Mouse (Mus musculus): ENCODE results near the gene Parva. TPM values are rescaled to one million over a fixed set of nuclear protein-coding genes. Genes with fewer than 3 reads are reported as not detected.

The Parva gene
- total RNA-seq, 2 experiments from 2014 or later: 48.0 to 51.9 TPM

DNA sequence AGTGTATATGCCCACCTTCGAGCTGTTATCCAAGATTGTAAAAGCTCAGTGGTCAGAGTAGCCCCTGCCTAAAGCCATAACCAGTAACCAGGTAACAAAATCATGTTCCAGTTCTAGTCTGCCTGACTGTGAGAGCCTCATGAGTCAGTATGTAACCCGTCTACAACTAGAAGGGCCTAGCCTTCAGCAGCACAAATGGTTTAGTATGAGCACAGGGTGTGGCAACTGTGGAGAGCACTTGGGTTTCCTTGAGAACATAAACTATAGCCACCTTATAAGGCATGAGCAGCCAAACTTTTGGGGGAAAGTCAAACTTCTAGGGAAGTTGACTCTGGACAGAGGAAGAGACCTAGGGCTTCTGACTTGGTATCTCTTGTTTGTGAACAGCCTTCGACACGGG, 139.7 kb downstream of the Parva start:
- no peak for DNase-seq (ENCODE audit: low spot score in 2 of 2)
- intact Hi-C loops (cut with DNase I): no loop called here

DNA sequence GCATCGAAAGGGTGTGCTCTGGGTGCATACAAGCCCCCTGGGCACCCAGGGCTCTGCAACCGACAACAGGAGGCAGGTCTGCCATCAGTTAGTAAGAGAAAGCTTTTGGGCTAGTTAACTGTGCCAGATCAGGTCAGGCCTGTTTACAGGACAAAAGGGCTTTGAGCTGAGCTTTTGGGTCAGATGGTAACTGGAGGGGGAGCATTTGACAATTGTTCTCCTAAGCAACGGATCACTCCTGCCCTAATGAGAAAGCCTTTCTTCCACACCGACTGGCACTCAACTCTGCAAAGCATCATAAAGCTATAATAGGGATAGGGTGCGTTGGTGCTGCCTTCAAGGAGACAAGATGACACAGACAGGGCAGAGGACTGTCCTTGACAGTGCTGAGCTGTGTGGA, 141.7 kb downstream of the Parva start:
- DNase-seq (ENCODE audit: low spot score in 2 of 2): no peak
- intact Hi-C loops (cut with DNase I): no loop called here

- DNase-seq (ENCODE audit: low spot score in 2 of 2): no peak
- intact Hi-C loops (cut with DNase I): no loop called here
These were observed 154.3 kb downstream of the Parva start for GRCm38 (mm10) chr7:112581621-112582020.

DNA sequence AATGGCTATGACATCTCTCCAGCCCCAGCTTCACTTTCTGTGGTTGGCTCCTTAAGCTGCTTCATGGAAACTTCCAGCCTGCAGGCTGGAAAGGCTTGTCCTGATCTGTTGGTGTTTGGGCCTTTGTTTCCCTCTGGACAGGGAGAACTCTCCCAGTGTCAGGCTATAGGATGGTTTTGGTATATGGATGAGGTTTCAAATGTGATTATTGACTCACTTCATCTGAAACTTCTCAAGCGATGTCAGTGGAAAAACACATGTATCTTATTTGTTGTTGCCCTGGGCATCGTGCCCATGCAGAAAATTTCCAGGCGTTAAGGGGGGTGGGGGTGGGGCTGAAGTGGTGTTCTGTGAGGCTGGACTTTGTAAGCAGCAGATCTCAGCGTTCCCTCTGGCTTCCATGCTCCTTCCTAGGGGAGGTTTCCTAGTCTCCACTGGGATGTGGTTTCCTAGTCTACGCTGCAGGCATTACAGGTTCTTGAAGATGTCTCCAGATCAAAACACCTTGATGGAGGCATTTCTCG, 155.6 kb downstream of the Parva start:
- DNase-seq (ENCODE audit: low spot score in 2 of 2): no peak
- intact Hi-C loops (cut with DNase I): no loop called here

- intact Hi-C loops (cut with DNase I): no loop called here
- no peak for DNase-seq (ENCODE audit: low spot score in 2 of 2)
These were observed 160.1 kb downstream of the Parva start for GRCm38 (mm10) chr7:112587449-112587848.

DNA sequence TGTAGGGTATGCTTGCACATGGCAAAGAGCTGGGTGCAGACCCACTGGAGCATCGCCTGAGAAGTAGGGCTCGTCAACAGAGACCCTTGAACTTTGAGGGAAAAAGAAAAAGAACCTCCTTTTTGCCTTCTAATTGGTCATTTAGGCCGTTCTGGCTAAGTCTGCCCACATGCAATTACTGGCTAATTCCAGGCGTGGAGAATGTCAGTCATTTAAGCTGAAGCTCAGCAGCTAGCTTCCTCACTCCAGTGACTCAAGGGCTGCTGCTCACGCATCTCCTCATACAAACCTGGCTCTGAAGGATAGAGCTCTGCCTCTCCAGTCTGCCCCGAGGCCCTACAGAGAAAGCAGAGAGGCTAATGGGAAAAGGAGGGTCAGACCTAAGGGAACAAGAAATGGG, 162.2 kb downstream of the Parva start:
- intact Hi-C loops (cut with DNase I): no loop called here
- DNase-seq (ENCODE audit: low spot score in 2 of 2): no peak

DNA sequence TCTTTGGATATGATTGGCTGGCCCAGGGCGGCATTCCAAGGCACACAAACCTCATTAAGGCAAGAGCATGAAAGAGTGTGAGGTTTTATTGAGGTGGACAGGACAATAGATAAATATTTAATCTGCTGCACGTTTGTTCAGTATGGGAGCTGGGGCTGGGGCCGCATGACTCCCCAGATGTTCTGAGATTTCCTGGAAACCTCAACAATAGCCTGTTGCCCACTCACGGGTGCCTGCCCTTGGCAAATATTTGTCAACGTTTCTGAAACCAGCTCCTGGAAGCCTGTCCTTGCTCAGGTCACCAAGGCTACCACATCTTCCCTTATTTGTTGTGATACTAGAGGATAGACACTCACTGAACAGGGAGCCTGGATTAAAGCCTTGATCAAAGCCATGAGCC, 166.3 kb downstream of the Parva start:
- intact Hi-C loops (cut with DNase I): no loop called here
- no peak for DNase-seq (ENCODE audit: low spot score in 2 of 2)

- no peak for DNase-seq (ENCODE audit: low spot score in 2 of 2)
- intact Hi-C loops (cut with DNase I): no loop called here
These were observed 168.0 kb downstream of the Parva start for GRCm38 (mm10) chr7:112595226-112595850.

GRCm38 (mm10) chr7:112599650-112600049, 172.3 kb downstream of the Parva start:
- DNase-seq (ENCODE audit: low spot score in 2 of 2): no peak
- intact Hi-C loops (cut with DNase I): no loop called here

- intact Hi-C loops (cut with DNase I): no loop called here
- DNase-seq (ENCODE audit: low spot score in 2 of 2): no peak
These were observed 172.9 kb downstream of the Parva start for GRCm38 (mm10) chr7:112600163-112600562.

- no peak for DNase-seq (ENCODE audit: low spot score in 2 of 2)
- intact Hi-C loops (cut with DNase I): no loop called here
These were observed 175.7 kb downstream of the Parva start for GRCm38 (mm10) chr7:112602966-112603365.

DNA sequence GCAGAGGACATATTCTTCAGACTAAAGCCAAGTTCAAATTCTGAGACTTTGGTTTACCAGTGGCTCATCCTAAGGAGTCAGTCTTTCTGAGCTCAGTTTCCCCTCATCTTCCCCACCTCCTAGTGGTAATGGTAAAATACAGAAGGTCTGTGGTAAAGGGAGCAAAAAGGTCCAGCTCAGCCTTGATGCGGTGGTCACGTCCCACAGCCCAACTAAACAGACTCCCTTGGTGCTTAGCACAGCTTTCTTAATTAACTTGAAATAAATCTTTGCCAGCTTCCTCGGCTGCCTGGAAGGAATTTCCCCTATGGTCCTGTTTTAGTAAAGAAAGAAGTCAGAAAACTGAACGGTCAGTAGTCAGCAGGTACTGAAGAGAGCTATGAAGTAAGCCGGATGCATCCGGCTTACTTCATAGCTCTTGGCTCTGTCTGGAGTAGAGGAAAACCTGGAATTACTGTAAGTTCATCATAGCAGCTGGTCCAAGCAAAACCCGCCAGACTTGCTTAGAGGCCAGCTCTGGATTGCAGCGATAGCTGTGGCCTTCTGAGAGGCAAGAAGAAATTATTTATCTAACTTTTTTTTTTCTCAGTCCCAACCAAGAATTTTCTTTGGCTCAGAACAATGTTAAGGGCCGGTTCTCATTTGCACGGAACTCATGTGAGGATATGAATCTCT, 176.3 kb downstream of the Parva start:
- intact Hi-C loops (cut with DNase I): no loop called here
- DNase-seq (ENCODE audit: low spot score in 2 of 2): no peak

- intact Hi-C loops (cut with DNase I): no loop called here
- DNase-seq (ENCODE audit: low spot score in 2 of 2): no peak
These were observed 176.9 kb downstream of the Parva start for GRCm38 (mm10) chr7:112604209-112604608.

DNA sequence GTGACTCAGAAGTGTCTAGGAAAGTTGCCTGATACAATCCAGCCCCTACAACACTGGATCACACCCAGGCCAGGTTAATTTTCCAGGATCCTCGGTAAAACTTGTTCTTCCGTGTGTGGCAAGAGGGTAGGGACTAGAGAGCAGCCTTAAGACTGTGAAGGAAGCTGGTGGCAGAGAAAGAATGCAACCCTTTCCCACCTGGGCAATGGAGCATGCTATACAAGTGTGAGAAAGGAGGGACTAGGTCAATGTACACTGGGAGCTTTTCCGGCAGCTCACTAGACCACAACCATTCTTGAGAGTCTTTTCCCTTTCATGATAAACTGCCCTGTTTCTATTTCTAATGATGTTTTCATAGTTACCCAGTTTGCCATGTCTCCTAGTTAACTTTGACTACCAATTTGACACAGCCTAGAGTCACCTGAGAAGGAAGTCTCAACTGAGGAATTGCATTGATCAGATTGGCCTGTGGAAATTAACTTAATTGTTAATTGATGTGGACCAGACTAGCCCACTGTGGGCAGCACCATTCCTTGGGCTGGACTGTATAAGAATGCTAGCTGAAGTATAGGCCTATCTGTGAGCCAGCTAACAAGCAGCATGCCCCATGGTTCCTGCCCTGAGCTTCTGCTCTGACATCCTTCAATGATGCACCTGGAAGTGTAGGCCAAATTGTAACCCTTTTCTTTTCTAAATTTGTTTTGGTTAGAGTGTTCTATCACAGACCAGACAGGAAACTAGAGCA, 186.9 kb downstream of the Parva start:
- intact Hi-C loops (cut with DNase I): no loop called here
- DNase-seq (ENCODE audit: low spot score in 2 of 2): no peak

DNA sequence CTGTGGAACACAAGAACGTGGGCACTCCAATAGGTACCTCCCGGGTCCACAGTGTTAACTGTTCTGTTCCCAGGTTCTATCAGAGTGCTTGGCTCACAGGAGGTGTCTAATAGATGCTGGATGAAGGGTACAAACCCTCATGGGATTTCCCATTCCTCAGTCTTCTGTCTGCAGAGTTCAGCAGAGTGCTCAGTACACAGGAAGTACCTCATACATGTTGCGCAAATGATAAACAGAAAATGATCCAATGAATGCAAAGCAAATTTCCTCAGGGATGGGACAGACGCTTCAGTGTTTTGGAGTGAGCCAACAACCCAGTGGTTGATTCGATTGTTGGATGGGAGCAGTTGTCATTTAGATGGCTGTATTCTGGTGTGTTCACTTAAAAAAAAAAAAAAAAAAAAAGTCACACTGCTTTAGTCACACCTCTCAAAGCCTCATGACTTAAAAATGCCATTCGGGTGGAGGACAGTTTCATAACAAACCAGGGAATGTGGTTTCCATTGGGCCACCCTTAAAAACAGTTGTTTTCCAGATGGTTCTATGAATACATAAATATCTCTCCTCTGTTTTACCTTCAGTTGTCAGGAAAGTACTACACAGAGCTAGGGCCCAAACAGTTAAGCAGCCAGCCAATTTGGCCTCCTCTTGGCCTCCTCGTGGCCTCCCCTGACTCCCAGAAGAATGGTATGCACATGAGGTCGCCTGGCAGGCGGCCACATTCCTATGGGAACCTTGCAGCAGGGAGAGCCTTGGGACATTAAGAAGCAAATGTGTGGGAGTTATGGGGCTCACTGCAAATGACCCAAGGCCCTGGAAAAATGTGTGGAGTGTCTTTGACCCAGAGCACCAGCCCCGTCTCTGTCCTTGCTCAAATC, 187.7 kb downstream of the Parva start:
- intact Hi-C loops (cut with DNase I): no loop called here
- DNase-seq (ENCODE audit: low spot score in 2 of 2): no peak

DNA sequence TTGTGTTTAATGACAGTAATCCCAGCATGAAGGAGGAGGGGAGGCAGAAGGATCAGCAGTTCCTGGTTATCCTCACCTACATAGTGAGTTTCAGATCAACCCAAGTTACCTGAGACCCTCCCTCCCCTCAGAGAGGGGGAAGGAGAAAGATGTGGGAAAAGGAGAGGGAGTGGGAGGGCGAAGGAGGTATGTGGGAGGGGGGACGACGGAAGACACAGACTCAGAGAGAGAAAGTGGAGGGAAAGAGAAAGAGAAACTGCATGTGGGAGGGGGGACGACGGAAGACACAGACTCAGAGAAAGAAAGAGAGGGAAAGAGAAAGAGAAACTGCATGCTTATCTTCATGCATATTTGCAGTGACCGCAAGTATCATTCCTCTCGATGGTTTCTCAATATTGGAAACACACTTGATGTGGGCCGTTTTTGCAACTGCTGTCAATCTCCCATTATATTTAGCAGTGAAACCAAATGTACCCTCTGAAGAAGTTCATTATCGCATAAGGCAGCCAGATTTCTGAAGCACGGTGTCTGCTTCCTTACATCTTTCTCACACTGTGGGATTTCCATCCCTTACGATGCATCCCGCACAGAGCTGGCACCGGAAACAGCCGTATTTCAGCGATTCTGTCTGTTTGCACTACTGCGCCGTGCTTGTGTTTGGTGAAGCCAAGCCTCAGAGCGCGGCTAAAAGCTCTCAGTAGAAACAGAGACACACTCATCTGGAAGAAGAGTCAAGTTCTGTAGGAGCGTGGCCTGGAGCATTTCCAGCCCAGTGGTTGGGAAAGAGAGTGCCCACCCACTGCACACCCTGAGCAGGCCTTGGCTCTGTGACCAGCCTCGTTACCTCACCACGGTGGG, 193.2 kb downstream of the Parva start:
- intact Hi-C loops (cut with DNase I): no loop called here
- peak; percentile 30 to 49 for DNase-seq (ENCODE audit: low spot score in 2 of 2)

DNA sequence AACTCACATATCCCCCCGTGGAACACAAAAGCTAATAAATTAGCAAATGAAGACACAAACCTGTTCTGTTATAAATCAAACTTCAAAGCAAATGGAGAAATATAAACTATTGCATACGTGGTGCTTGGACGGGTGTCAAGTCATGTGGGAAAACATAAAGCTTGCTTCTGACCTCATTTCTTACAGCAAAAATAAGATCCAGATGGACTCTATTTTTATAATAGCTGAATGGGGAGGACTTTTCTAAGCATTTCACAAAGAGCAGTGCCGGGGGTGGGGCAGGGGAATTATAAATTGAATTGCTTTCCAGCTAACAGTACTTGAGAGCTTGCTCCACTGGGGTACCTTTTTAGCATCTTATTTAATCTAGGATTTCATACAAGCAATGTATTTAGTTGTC, 200.2 kb downstream of the Parva start:
- intact Hi-C loops (cut with DNase I): no loop called here
- DNase-seq (ENCODE audit: low spot score in 2 of 2): peak; percentile 49 to 52

DNA sequence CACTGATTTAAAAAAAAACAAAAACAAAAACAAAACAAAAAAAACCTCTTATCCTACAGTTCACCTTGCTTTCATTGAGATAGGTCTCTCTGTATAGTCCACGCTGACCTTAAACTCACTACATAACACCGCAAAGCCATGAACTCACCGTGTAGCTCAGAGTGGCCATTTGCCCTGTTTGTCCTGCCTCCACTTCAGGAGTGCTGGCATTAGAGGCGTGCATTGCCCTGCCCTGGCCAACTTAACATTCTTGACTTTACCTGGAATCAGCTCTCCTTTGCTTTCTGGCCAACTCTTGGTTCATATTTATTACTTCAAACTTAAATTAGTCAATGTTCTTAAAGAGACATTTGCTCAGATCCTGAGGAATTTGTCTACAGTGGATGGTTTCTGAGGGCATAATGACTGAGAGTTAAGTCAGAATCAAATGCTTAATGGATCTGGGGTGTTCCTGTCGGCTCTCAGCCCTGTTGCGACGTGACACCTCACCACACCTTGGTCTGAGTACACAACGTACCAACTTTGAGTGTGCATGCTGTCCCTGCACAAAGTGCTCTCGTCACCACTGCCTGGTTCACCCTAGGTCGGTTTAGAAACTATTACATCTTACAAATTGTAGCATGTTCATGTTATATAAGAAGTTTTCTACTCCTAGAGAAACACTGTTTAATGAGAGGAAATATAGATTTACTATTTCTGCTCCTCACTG, 207.4 kb downstream of the Parva start:
- no peak for DNase-seq (ENCODE audit: low spot score in 2 of 2)
- intact Hi-C loops (cut with DNase I): no loop called here

Data from left cerebral cortex, postnatal 14 days (tissue).